Mouse (Mus musculus) frontal cortex, postnatal 36 days (tissue): ENCODE measurements around the gene Trcg1.
"Not testable (repeated sequence)": the region's sequence is repeated elsewhere in the genome, so short reads cannot be mapped to it uniquely, and the experiment has no call there.

Source experiments
- DNase-seq, 2 experiments: peaks; one replicate each; pipeline ENCODE4 v3.0.0; 2022; ENCODE audit warnings: low spot score in 2 of 2

Trcg1 gene

GRCm38 (mm10) chr9:57236256-57236655 is at the start of gene Trcg1:
Trcg1 (plus strand) TSS chr9:57236556.
- no peak for DNase-seq

GRCm38 (mm10) chr9:57196708-57197107 is 39.6 kb upstream of the Trcg1 start:
- DNase-seq: no peak

- DNase-seq: no peak
These were observed 38.9 kb upstream of the Trcg1 start for GRCm38 (mm10) chr9:57197414-57197813.

DNA sequence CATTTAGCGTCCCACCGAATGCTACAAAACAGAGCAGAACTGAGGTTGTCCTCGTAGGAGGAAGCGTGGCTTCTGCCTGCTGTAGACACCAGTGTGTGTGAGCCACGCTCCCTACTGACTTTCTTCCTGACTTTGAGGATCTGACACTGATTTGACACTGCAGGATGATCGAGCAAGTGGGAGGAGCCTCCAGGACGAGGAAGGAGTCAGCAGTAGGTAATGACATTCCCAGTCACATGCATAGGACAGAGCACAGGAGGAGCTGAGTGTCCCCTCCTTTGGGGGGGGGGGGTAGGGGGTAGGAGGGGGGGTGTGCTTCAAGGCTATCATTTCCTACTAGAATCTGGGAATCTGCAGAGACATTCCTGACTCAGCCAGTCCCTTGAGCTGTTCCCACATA is 33.4 kb upstream of the Trcg1 start:
- no peak for DNase-seq

DNA sequence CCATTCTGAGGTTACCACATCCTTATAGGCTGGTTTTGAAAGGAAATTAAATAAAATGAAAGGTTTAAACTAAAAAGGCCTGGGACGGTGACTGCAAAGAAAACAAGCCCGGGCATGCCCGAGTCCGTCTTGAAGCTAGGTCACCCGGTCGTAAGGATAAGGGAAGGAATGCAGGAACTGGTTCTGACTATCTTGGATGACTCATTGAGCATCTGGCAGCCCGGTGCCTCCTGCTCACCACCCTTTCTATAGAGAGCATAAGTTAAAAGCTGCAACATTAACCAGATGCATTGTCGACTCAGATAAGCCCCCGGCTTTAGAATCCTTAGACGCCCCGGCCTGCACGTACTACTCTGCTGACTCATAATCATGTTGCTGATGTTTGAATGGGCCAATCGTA is 32.8 kb upstream of the Trcg1 start:
- not testable (repeated sequence) for DNase-seq

DNA sequence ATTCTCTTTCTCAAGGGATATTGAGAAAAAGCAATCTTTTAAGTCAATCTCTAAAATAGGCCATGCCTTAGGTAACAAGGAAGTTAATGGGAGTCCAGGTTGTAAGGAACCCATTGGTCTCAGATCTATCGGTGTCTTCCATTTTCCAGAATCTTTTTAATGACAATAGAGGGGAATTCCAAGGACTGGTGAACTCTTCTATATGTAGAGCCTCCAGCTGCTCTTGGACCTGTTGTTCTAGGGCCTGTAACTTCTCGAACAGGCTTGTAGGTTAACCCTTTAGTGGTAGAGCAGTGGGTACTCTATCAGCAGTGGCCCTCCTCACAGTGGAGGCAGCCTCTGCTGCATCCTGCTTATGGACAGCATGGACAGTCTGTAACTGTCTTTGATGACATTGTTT is 29.5 kb upstream of the Trcg1 start:
- no peak for DNase-seq

GRCm38 (mm10) chr9:57209316-57209715 is 27.0 kb upstream of the Trcg1 start:
- DNase-seq: peak; percentile 6 to 51

GRCm38 (mm10) chr9:57212448-57213222 is 23.7 kb upstream of the Trcg1 start:
- DNase-seq: no peak

- no peak for DNase-seq
These were observed 21.9 kb upstream of the Trcg1 start for GRCm38 (mm10) chr9:57214500-57214899.

- no peak for DNase-seq
These were observed 19.1 kb upstream of the Trcg1 start for GRCm38 (mm10) chr9:57217220-57217619.

- DNase-seq: no peak
These were observed 17.6 kb upstream of the Trcg1 start for GRCm38 (mm10) chr9:57218776-57219175.

DNA sequence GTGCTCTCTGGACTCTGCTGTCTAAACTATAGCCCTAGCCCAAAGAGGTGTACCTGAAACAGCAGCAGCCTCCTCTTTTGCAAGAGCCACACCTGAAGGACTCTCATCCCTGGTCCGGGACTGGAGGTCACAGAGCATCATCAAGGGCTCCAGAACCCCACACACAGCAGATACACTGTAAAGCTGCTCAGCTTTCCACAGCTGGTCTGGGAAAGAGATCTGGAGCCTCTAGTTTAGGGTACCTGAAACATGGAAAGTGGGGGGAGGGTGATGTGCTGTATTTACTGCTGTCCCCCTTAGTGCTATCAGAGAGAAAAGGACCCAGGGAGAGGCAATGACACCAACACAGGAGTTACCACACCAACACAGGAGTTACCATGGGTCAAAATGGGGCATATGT is 16.8 kb upstream of the Trcg1 start:
- no peak for DNase-seq

GRCm38 (mm10) chr9:57220356-57220755 is 16.0 kb upstream of the Trcg1 start:
- peak; percentile 8 to 38 for DNase-seq

DNA sequence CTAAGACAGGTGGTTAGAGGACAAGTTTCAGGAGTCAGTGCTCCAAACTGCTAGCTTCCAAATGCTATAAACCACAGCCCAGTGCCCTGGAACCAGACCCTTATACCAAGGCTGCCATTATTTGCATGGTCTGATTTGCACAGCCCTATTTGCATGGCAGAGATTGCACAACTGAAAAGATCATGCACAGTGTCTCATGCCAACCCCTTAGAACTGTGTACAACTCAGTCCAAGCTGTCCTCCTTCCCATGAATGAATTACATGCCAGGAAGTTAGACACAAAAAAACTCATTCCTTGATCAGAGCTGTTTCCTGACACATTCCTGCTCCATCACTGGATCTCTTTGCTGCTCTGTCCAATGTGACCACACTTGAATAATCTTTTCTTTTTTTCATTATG is 13.0 kb upstream of the Trcg1 start:
- DNase-seq: no peak

- no peak for DNase-seq
These were observed 10.4 kb upstream of the Trcg1 start for GRCm38 (mm10) chr9:57225780-57226627.

DNA sequence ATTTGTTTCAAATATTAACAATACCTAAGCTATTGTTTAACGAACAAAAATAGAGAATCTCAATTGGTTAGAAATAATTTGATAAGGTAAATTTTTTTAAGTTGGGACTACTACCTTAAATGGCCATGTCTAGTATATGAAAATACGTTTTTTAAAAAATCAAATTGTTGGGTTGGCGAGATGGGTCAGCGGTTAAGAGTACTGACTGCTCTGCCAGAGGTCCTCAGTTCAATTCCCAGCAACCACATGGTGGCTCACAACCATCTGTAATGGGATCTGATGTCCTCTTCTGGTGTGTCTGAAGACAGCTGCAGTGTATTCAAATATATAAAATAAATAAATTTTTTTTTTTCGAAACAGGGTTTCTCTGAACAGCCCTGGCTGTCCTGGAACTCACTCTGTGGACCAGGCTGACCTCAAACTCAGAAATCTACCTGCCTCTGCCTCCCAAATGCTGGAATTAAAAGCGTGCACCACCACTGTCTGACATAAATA is 9.7 kb upstream of the Trcg1 start:
- DNase-seq: not testable (repeated sequence)

DNA sequence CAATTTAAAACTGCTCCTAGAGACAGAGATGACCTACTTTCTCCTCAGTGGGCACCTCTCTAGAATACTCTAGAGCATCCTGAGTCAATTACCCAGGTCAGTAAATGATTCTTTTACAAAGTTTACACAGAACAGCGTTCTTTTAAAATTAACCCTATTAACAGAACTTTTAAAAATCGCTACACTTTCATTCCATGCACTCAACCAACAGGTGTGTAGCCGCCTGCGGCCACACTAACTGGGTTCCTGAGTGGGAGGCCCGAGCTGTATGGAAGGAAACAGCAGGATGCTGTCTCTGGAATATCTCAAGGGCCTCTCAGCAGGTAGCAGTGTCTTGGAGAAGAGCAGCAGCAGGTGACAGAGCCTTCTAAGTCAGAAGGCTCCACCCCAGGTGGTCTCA is 9.2 kb upstream of the Trcg1 start:
- no peak for DNase-seq

GRCm38 (mm10) chr9:57228186-57228585 is 8.2 kb upstream of the Trcg1 start:
- no peak for DNase-seq

- no peak for DNase-seq
These were observed 6.6 kb upstream of the Trcg1 start for GRCm38 (mm10) chr9:57229726-57230125.

- DNase-seq: no peak
These were observed 6.1 kb upstream of the Trcg1 start for GRCm38 (mm10) chr9:57230146-57230783.

- no peak for DNase-seq
These were observed 4.7 kb upstream of the Trcg1 start for GRCm38 (mm10) chr9:57231536-57232255.
